Mouse (Mus musculus) right cerebral cortex, postnatal 14 days (tissue): ENCODE data around the gene Bag1.

Experiments used
- DNase-seq: peaks from one replicate; pipeline ENCODE4 v3.0.0; 2022

The Bag1 gene

GRCm38 (mm10) chr4:40933694-40934093, 14.4 kb downstream of the Bag1 start:
- no peak for DNase-seq

- DNase-seq: no peak
Observed at GRCm38 (mm10) chr4:40929046-40929445, 19.0 kb downstream of the Bag1 start.

DNA sequence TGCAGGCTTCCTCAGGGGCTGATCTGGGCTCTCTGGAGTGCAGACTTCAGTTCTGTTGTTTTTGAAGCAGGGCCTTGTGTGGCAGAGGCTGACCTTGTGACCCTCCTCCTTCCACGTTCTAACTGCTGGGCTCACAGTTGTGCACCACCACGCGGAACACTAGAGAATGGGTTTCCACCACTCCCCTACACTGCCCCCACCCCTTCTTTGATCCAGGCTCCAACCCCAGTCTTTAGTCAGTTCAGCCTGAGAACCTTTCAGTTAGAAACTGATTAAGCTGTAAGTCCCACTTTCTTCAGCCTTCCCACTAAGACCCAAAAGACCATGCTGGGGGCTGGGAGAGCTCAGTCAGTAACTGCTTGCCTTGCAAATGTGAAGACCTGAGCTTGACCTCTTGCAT, 22.5 kb downstream of the Bag1 start:
- no peak for DNase-seq

GRCm38 (mm10) chr4:40923087-40923651, 24.9 kb downstream of the Bag1 start:
- no peak for DNase-seq

DNA sequence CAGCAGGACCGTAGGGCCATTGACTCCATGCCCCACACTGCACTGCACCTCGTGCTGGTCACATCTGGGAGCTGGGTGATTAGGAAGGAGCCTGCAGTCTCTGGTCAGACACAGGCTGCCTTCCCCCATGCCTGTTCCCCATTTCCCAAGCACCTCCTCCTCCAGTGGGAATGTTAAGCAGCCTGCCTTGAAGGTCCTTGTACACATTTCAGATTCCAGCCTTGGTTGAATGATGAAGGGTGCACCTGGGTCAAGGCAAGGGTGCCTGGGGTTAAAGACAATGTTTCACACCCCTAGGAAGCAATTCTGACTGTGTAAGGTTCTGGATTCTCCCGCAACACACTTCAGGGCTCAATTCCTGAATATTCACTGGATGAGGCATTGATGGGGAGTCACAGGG, 26.8 kb downstream of the Bag1 start:
- DNase-seq: no peak

DNA sequence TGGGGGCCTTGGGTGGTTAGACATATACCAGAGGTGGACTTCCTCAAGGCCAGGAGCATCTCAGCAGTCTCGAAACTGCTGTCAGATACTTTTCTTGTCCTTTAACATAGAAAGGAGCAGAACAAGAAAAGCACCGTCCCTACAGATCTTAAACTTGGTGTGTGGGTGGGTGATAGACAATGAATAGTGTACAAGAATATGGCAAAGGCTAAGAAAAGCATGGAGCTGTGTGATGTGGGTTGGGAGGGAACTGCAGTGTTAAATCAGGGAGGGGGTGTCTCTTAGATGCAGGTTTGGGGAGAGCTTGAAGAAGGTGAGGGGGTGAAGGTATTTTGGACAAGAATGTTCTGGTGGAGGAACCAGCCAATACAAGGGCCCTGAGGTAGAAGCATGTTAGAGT, 27.5 kb downstream of the Bag1 start:
- no peak for DNase-seq

- no peak for DNase-seq
Observed at GRCm38 (mm10) chr4:40919785-40920184, 28.3 kb downstream of the Bag1 start, which contains the start of gene Spink4. Gene Spink4 (plus strand): TSS chr4:40920052.

GRCm38 (mm10) chr4:40916592-40917155, 31.4 kb downstream of the Bag1 start:
- DNase-seq: no peak

- DNase-seq: no peak
Observed at GRCm38 (mm10) chr4:40915947-40916346, 32.1 kb downstream of the Bag1 start.

- no peak for DNase-seq
Observed at GRCm38 (mm10) chr4:40914287-40914867, 33.7 kb downstream of the Bag1 start.

- no peak for DNase-seq
Observed at GRCm38 (mm10) chr4:40908261-40908969, 39.7 kb downstream of the Bag1 start.

DNA sequence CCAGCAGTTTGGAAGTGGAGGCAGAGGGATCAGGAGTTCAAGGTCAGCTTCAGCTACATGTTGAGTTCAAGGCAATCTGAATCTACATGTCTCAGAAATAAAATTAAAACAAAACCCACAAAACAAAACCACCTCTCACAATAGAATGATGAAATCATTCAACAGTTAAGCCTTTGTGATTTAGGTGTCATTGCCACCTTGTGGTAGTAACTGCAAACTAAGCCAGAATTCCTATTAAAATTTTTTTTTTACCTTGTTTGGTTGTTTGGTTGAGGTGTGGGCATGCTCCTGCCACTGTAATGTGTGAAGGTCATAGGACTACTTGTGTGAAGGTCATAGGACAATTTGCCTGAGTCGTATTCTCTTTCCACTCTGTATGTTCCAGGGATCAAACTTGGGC, 41.8 kb downstream of the Bag1 start:
- DNase-seq: no peak

DNA sequence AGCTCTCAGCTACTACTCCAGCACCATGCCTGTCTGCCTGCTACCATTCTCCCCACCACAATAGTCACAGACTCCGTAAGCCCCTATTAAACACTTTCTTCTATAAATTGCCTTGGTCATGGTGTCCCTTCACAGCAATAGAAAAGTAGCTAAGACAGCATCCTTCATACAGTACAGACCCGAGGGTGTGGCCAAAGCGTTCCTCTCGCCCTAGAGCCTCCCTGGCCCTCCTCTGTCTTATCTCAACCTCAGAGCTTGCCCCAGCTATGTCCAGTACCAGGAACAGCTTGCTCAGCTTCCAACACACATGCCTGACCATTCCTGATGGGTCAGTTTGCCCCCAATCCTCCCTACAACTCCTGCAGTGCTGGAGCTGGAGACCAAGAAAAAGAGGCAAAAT, 47.5 kb downstream of the Bag1 start:
- DNase-seq: no peak

DNA sequence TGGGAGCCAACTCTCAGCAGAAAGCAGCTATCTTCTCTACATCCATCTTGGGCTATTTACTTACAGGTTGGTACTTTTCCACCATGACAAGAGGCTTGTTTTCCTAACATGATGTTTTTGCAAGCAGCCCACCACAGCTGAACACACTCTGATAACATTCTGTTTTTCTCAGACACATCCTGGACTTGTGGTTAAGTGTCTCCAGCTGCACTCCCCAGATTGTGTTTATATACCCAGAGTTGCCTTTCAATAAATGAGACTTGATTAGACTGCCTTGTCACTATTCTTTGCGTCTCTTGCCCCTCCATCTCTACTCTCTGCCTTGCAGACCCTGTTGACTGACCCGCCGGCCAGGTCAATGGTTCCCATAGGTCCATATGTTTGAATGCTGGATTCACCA, 48.0 kb downstream of the Bag1 start:
- DNase-seq: no peak

DNA sequence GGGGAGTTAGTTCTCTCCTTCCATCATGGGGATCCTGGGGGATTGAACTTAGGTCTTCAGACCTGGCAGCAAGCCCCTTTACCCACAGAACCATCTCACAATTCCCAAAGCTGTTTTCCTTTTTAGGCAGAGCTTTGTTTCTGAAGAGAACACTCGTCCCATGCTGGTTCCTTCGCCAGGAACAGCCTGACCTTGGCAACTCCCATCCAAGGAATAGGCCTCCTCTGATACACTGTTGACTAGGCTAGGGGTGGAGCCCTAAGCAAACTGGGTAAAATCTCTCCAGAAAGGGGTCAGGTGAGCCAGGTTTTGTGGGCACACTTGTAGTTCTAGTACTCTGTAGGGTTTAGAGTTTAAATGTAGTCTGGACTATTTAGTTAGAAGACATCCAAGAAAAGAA, 48.8 kb downstream of the Bag1 start:
- no peak for DNase-seq

- DNase-seq: no peak
Observed at GRCm38 (mm10) chr4:40898476-40899044, 49.5 kb downstream of the Bag1 start.

DNA sequence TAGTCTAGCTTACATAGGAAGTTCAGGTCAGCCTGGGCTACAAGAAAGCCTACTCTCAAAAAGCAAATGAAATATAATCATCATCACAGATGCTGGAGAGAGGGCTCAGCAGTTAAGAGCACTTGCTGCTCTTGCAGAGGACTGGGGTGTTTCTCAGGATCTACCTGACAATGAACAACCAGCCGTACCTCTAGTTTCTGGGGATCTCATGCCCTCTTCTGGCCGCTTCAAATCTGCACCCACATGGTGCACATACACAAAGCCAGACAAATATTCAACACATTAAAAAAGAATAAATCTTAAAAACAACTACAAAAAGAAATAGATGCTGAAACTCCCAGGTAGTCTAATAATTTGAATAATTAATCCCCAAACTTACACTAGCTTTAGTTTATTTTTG, 52.4 kb downstream of the Bag1 start:
- DNase-seq: no peak

DNA sequence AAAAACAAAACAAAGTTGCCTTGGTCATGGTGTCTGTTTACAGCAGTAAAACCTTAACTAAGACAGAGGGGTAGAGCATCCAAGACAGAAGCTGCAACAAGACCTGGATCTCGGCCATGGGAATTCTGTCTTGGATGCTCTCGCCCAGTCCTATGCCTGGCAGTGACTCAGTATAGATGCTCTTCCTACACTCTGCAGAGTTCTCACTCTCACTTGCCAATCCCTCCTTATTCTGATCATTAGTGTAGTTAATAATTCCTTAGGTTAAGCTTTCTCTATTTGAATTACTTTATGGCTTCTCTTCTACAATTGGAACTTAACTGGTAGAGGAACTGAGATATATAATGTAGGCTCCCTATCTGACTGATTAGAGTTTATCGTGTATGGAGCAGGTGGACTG, 53.0 kb downstream of the Bag1 start:
- no peak for DNase-seq

DNA sequence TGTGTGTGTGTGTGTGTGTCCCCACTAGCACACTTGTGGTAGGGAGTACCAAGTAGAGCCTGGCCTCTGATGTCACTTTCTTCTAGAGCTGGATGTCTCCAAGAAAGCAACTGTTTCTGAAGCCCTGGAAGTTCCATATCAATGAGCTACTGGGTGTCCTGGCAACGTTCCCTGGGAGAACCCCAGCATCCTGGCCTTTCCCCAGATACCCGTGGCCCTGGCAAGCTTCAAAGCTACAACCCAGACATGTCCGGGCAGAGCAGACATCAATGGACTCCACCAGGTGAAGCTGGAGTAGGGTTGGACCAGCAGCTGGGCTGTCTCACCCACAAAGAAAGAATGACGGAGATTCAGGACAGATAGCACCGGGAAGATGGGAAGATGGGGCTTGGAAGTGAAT, 56.9 kb downstream of the Bag1 start:
- DNase-seq: no peak

DNA sequence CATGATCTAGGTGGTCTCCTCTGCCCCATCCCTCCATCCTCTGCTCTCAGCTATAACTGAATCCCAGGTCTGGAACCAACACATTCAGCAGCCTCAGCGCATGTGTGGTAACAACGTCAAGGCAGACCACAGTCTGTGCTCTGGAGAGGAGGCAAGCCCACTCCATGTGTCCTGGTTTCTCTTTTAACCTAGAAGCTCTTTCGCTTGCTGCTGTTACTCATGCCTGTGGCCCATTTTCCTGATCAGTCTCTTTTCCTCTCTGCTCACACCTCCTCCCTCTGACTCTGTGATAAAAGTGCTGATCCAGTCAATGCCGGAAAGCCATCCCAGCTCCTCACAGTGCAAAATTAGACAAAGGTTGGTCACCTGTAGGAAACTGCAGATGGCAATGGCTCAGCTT, 58.1 kb downstream of the Bag1 start:
- no peak for DNase-seq

DNA sequence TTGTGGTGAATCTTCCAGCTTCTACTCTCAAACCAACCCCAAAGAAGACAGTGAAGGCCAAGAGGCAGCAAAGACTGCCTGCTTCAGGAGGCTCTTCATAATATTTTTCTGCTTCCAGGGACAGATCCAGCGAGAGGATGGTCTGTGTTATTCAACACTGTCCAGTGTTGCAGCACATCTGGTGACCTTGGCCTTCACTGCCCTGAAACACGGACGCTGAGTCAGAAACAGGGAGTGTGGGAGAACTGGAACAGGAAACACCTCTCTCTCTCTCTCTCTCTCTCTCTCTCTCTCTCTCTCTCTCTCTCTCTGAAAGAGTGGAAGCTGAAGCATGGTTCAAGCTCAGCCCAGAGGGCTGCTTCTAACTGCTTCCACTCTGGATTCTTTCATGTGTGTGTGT, 58.8 kb downstream of the Bag1 start:
- DNase-seq: no peak

- DNase-seq: no peak
Observed at GRCm38 (mm10) chr4:40888839-40889238, 59.3 kb downstream of the Bag1 start.
